Mouse (Mus musculus) embryo, embryonic 10 days (tissue): ENCODE data around the gene Cdh6.

Experiments used
- DNase-seq: peaks from one replicate; pipeline ENCODE4 v3.0.0-alpha.2; 2015; ENCODE audit warnings: low spot score

Gene Cdh6

GRCm38 (mm10) chr15:13063633-13064032 is 109.8 kb downstream of the Cdh6 start:
- DNase-seq, result no peak

- DNase-seq, result no peak
Observed at GRCm38 (mm10) chr15:13057728-13058127, 115.7 kb downstream of the Cdh6 start.

DNA sequence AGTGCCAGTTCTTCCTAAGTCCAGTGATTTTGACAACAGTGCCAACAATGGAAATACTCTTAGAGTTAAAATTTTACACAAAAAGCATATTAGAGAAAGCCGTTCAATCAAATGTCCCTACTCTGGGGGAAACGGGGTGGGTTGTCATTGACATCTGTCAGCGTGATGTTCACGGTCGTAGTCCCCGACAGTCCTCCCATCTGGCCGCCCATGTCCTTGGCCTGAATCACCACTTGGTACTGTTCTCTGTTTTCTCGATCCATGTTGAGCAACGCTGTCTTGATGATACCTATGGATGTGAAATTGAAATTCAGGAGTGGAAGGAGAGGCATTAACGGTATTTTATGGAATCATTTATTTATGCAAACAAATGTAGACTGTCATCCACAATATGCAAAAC is 116.2 kb downstream of the Cdh6 start:
- no peak for DNase-seq

DNA sequence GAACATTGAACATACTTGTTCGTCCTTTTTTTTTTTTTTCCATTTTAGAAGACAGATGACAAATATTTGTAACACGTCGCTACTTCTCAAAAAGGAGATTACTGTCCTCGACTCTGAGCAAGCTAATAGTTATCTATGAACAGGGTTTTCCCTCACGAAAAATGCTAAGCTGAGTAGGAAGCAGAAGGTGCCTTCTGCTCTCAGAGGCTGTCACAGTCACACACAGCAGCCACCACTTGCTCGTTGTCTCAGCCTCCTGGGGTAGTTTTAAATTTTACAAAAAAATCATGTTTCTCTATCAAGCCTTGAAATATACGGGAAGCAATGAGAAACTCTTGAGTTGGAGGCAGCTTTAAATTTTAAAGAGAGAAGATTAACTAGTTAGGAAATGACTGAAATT is 125.6 kb downstream of the Cdh6 start:
- no peak for DNase-seq

- DNase-seq, result no peak
Observed at GRCm38 (mm10) chr15:13034436-13034835, 139.0 kb downstream of the Cdh6 start.

- no peak for DNase-seq
Observed at GRCm38 (mm10) chr15:13030641-13031040, 142.8 kb downstream of the Cdh6 start.

GRCm38 (mm10) chr15:13027513-13027912 is 146.0 kb downstream of the Cdh6 start:
- no peak for DNase-seq

DNA sequence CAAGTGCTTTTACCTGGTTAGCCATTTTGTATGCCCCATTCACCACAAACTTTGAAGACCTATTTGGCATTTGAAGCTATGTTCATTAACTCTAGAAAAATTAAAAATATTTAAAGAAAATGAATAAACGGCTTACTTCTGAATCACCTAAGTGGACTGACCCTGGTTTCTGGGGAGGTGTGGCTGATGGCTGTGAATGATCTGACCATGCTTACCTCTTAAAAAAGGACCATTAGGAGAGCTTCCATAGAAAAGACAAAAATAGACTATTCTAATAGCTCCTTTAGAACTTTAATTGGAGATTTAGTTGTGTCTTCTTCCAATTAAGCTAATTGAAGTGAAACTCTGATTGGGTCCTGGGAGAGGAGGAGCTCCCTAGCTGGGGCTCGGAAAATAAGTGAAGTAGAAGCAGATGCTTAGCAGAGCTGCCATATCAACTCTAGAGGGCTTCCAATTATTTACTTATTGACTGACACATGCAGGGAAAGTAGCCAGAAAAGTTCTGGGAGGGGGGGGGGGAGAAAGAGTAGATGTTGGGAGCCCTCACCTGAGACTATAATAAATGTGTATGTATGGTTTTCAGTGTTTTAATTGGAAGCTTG is 156.6 kb downstream of the Cdh6 start:
- DNase-seq, result no peak

- DNase-seq, result no peak
Observed at GRCm38 (mm10) chr15:13008803-13009202, 164.7 kb downstream of the Cdh6 start.

- DNase-seq, result no peak
Observed at GRCm38 (mm10) chr15:13005934-13006333, 167.5 kb downstream of the Cdh6 start.

GRCm38 (mm10) chr15:13001549-13001948 is 171.9 kb downstream of the Cdh6 start:
- DNase-seq, result no peak

DNA sequence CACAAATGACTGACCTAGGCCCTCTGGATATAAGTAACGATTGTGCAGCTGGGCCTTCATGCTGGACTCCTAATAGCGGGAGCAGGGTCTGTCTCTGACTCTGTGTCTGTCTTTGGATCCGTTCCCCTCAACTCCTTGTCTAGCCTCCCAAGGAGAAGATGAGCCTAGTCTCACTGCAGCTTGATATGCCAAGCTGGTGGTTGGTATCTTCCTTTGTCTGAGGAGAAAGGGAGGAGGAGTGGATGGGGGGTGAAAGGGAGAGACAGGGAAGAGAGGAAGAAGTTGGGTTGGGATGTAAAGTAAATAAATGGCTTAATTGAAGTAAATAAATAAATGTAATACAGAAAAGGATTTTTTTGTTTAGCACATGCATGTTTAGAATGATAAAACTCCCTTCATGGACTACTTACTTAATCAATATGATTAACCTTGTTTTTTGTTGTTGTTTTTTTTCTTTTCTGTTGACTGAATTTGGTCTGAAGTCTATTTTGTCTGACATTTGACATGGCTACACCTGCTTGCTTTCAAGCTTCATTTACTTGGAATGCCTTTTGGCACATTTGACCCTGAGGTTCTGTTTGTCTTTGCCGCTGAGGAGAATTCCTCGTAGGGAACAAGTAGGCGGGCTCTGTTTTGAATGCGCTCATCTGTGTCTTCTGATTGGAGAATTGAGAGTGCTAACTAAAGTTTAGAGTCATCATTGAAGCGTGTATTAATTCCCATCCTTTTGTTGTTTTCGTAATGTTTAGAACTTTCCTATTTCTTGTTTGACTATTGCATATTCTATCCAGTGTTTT is 178.7 kb downstream of the Cdh6 start:
- DNase-seq, result no peak
